Mouse (Mus musculus) left cerebral cortex, postnatal 36 days (tissue): ENCODE results near the gene Olfr948. TPM values are rescaled to one million over a fixed set of nuclear protein-coding genes. Genes with fewer than 3 reads are reported as not detected.

Source experiments
- DNase-seq, 2 experiments: peaks; one replicate each; pipeline ENCODE4 v3.0.0; 2021 to 2022; ENCODE audit warnings: low spot score in 2 of 2, mixed read lengths in 1 of 2
- intact Hi-C: fragments of 180-260 bp; cut with DNase I; formaldehyde crosslinking; loops from one replicate; pipeline ENCODE4 v1.15.1; 2025
- total RNA-seq, 2 experiments: library from RNA; stranded (reverse); gene quantifications; 2 replicates each; pipeline ENCODE4 v1.2.3; 2021

The Olfr948 gene
- not detected for total RNA-seq

DNA sequence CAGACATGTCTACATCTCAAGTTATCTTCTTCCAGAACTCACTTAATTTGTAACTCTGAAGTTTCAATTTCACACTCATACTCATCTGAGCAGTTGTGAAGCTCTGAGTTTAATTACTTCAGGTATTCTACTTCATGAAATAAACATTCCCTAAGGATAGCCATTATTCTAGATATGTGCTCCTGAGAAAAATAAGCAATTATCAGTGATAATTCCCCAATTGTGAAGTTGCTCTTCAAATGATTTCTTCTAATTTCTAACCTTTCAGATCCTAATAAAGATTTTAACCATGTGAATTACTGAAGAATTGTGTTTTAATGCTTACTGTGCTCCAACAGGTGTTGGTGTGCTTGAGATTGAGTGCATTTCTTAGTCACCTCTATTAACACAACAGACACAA is at the start of gene Olfr948:
Gene Olfr948, minus strand, starts transcription at position 101 of the 400 bp plus-strand sequence.
- DNase-seq: no peak
- intact Hi-C loops: no loop called here

DNA sequence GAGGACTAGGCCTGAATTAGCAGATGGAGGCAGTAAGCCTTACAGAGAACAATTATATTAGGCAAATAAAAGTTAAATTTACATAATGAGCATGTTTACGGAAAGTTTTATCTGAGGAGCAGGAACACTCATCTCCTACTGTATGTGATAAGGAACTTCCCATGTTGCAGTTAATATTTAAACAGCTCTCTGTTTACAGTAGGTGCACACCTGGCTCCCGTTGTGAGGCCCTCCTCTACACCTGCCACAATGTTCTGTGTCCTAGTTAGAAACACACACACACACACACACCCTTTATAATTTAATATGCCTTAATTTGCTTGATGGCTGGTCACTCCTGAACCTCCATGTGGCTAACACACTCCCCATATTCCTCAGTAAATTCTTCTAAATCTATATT is 38.7 kb downstream of the Olfr948 start:
- intact Hi-C loops: no loop called here

DNA sequence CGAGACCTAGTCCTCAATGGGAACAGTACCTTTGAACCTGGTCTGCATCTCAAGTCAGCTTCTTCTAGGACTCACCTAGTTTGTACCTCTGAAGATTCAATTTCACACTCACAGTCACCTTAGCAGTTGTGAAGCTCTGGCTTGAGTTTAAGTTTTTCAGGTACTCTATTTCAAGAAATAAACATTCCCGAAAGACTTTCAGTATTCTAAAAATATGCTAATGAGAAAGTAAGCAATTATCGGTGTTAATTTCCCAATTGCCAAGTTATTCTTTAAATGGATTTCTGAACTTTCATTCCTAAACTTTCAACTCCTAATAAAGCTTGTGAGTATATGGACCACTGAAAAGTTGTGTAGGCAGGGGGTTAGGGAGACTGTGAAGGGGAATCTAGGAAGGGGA is 49.1 kb downstream of the Olfr948 start, which contains the start of gene Olfr945:
Gene Olfr945, minus strand, starts transcription at position 101 of the 400 bp plus-strand sequence.
- intact Hi-C loops: no loop called here
- DNase-seq: no peak

More for the DNA sequence above, 38.7 kb downstream of the Olfr948 start:
- no peak for DNase-seq

Other genes with a start within 250 kb of the Olfr948 start
- not detected for gene Olfr938, start 247.2 kb downstream of the Olfr948 start, total RNA-seq
- not detected for gene Olfr27, start 197.9 kb downstream of the Olfr948 start, total RNA-seq
- gene Olfr943, start 159.7 kb downstream of the Olfr948 start, total RNA-seq: not detected
- not detected for gene Olfr944, start 124.1 kb downstream of the Olfr948 start, total RNA-seq
- not detected for gene Olfr1537, start 76.1 kb downstream of the Olfr948 start, total RNA-seq
- gene Olfr945, start 49.2 kb downstream of the Olfr948 start, total RNA-seq: not detected
- not detected for gene Olfr951, start 61.4 kb upstream of the Olfr948 start, total RNA-seq
- not detected for gene Olfr952, start 101.1 kb upstream of the Olfr948 start, total RNA-seq
- not detected for gene Olfr954, start 130.7 kb upstream of the Olfr948 start, total RNA-seq
- gene Olfr955, start 145.9 kb upstream of the Olfr948 start, total RNA-seq: not detected
- not detected for gene Olfr44, start 167.9 kb upstream of the Olfr948 start, total RNA-seq
- not detected for gene Olfr957, start 189.8 kb upstream of the Olfr948 start, total RNA-seq
- not detected for gene Olfr958, start 228.0 kb upstream of the Olfr948 start, total RNA-seq
- gene Olfr959, start 249.5 kb upstream of the Olfr948 start, total RNA-seq: not detected